Mouse (Mus musculus): Measurements from ENCODE around the gene Nfkb1.

The Nfkb1 gene

DNA sequence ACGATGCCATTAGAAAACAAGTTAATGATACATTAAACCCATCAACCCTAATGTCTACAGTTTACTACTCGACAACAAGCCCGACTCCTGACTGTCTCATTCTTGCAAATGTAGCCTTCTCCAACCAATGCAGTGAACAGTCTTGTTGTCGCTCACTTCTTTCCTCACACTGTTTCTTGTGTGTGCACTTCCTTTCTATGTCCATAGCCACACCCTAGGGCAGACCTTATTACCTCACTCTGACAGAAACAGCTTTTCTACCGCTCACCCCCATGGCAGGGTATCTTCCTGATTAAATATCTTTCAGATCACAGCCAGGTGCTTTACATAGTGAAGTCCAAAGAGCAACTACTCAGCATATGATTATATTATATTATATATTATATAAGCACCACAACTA is 15.9 kb downstream of the Nfkb1 start:
- in situ Hi-C loops (cut with MboI; ENCODE audit: unreplicated experiment in 2 of 2): no loop called here

DNA sequence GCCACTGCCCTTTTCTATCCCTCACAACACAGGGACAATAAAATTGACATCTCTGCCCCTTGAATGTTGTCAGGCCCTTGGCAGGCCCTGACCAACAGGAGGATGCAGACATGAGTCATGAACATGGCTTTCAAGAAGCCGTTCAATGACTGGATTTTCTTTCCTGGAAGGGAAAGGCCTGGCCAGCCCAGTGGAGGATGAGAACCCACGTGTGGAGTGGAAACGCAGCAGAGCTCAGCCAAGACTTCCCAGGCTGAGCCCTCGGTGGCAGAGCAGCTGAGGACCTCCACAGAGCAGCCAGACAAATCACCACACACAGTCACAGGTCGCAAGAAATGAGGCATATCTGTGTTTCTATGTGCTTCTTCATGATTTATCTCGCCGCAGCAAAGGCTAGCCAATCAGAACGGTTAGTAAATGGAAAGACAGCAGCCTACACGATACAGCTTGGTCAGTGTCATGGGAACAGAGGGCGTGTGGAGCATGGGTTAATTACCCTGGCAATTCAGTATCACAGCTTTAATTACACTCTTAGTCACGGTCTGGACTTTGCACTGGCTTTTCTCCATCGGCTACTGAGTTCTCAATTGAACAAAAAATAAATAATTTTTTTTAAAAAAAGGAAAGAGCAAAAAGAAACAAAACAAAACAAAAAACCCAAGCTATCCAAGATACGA is 16.5 kb downstream of the Nfkb1 start:
- in situ Hi-C loops (cut with MboI; ENCODE audit: unreplicated experiment in 2 of 2): no loop called here

DNA sequence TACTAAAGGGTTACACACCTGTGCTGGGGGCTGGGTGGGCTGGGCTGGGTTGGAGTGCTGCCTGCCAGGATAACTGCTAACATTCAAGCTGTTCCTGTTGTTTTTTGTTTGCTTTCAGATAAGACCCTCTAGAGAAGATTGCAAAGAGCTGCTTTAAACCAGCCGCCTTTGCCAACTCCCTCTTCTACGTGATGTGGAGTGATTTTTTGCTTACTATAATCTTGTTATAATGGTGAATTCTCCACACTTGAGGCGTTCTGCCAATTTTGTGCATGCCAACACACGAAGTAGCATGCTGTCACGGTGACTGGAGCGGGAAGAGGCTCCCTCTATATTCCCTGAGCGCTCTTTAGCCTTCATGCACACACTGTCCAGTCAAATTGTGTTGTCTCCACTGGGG is 17.7 kb downstream of the Nfkb1 start:
- in situ Hi-C loops (cut with MboI; ENCODE audit: unreplicated experiment in 2 of 2): no loop called here

DNA sequence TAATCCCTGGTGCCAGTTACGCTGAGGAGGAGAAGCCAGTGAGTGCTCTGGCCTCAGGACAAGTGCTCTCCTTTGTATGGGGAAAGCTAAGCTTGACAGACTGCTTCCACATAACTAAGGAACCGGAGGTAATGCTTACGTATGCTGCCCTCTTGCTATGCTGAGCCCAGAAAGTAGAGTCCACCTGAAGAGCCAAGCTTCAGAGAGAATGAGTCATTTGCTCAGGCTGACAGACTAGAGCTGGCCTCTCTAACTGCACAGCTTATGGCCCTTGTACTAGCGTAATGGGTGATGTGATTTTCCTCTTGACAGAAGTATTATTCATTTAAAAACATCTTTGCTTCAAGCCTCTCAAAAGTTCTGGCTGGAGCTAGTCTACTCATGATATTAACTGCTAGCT is 18.3 kb downstream of the Nfkb1 start:
- in situ Hi-C loops (cut with MboI; ENCODE audit: unreplicated experiment in 2 of 2): no loop called here

DNA sequence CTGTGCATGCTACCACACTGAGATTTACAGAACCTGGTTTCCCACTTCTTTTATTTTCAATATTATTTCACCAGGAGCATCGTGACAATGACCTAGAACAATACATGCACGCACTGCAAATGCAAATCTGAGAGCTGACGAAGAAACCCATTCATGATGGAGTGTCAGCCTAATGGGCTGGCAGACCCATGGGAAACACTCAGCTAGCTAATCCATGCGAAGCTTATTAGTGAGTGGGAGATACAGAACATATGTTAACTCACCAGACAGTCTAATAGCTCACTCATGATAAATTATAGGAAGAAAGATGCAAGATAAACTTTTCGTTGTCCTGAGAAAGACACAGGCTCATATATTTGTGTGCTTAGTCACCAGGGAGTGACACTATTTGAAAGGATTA is 19.2 kb downstream of the Nfkb1 start:
- in situ Hi-C loops (cut with MboI; ENCODE audit: unreplicated experiment in 2 of 2): no loop called here

DNA sequence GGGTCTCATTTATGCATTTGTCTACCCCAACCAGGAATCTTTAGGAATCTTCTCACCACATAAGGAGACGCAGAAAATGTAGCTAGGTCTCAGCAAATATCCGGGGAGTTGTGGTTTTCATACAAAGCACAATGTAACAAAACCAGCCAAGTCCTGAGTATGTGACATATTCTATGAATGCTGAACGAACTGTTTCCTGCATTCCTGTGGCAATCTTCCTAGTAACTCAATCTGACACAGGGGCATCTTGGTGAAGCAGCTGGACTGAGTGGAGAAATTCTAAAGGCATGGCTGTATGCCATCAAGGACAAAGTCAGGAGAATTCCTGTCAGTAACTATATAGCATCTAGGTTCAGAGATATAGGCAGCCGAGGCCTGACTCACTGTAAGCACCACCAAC is 20.5 kb downstream of the Nfkb1 start:
- in situ Hi-C loops (cut with MboI; ENCODE audit: unreplicated experiment in 2 of 2): no loop called here

DNA sequence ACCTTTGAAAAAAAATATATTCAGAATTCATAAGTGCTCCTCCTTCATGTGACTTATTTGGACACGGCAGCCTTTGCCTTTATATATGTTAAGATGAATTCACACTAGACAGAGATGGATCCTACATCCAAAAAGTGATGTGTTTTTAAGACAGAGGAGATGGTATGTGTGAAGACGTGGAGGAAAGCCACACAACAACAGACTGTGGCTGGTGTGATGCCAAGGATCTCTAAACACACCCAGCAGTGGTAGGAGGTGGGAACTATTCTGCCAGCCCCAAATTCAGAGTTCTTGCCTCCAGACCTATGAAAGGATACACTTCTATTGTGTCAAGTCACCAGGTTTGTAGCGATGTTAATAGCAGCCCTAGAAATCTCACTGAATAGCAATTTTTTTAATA is 24.3 kb downstream of the Nfkb1 start:
- in situ Hi-C loops (cut with MboI; ENCODE audit: unreplicated experiment in 2 of 2): no loop called here

DNA sequence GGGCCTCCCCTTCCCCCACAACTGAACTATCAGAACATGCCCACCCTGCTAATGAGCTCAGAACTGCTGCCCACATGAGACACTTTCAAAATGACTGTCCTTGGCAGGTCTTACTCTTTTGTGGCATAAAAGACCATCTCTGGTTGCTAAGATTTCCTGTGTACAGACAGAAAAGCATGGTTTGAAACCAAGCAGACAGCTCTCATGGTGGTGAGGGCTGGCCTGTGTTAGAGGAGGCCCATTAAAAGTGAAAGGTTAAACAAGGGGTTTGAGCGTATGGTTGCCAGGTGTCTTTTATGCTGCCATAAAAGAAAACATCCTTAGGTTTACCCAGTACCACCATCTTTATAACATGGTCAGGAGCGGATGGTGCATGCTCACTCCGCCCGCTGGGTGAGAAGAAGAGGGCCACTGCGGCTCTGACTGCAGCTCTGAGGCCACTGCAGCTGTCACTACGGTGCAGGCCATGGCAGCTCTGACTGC is 25.5 kb downstream of the Nfkb1 start:
- in situ Hi-C loops (cut with MboI; ENCODE audit: unreplicated experiment in 2 of 2): no loop called here

DNA sequence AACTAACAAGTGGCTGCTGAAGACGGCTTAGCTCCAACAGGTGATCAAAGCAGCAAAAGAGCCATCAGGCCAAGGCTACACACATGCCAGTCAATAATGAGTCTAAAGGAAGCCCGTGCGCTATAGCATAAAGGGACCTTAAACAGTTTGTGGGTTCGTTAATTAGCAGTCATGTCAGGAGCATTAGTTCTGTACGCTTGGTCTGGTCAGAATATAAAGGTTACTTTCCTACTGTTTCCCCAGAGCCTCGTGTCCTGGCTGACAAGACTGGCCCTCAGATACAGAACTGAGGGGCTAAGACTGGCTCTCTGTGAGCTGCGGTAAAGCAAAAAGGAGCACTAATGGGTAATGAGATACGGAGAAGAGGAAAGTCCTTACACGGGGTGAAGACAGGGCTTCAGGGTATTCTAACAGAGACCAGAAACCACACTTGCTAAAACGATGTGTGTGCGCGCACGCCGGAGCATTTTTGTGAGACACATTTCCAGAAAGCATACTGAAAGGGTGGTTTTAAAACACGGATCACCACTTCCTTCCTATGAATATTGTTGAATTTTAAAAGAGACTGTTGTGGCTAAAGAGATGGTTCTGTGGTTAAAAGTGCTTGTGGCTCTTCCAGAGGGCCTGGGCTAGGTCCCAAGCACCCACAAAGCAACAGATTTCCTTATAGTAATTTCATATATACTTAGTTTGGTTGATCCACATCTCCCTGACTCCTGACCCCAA is 29.0 kb downstream of the Nfkb1 start:
- in situ Hi-C loops (cut with MboI; ENCODE audit: unreplicated experiment in 2 of 2): no loop called here

DNA sequence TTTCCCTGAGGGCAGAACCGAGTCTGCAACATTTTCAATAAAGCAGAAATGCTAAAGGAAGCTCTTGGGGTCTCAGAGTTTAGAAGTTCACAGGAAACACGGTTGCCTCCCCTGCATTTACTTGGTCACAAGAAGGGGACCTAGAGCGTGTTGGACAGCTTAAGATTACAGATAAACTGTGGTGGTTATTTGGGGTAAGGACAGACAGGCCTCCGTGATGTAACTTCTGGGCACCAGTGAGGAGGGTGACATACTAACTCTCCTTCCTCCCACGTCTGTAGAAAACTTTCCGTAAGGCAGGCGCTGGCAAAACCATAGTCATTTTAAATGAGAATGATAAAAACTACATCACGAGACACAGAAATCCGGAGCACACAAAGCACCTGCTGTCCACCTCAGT is 29.6 kb downstream of the Nfkb1 start:
- in situ Hi-C loops (cut with MboI; ENCODE audit: unreplicated experiment in 2 of 2): no loop called here

DNA sequence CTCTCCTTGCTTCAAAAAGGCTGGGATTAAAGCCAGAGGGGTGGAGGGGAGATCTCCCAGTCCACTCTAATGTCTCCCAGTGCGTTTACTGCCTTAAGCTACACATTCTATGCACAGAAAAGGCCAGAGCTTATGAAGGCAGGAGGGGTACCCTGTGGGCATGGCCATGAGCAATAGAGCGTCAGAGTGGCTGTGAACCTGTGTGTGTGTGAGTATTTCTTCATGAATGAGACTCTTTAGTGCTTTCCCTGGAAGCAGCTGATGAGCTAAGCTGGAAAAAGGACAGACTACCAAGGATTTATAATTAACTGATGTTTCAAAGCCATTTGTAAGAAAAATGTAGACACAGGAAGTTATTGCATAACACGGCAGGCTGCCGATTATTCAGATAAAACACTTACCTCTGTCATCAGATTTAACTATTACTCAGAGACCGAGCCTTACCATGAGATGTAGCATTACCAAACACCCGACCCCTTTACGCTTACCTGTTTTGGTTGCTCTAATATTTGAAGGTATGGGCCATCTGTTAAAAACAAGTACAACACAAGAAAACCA is 32.7 kb downstream of the Nfkb1 start:
- in situ Hi-C loops (cut with MboI; ENCODE audit: unreplicated experiment in 2 of 2): no loop called here

DNA sequence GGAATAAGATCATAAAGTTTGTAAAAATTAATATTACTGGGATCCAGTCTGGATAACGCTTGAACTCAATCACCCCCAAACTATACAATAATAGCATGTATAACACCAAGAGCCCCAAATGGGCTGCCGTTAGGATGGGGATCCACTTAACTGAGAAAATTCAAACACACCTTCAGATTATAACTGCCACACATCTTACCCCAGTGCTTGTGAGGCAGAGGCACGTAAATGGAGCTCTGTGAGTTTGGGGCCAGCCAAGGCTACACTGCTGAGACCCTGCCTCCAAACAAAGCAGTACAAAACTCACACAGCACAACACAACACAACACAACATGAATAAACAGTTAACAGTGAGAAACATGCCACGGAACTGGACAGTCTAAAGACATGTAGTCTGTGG is 35.2 kb downstream of the Nfkb1 start:
- in situ Hi-C loops (cut with MboI; ENCODE audit: unreplicated experiment in 2 of 2): no loop called here

DNA sequence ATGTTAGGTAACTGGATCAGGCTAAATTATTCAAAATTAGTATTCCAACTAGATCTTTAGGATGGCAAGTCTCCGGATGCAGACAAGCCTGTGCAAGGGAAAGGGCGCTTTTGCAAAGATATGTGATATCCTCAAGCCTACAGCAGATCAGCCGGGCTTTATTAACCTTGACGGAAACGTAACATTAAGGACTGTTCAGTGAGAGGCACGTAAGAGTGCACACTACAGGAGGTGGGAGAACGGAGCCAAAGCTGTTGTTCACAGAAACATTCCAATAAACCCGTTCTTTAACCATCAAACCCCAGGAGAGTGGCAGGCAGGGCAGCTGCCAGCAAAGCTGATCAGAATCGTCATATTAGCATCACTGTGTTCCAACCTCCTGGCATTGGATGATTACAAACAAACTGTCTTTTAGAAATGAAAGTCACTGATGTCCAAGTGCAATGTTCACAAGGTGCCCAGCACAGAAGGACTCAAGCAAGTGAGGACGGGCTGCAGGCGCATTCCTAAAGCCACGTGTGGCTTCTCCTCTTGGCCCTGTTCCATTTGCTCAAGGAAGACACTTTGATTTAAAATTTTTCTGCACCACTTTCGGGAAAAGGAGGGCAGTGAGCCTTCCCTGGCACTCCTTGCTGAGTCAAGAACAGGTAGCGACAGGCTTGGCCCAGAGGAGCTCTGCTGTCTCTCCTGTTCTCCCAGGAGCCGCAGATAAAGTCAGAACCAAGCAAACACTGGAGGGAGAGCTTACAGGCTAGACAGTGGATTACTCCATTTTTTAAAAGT is 40.4 kb downstream of the Nfkb1 start:
- in situ Hi-C loops (cut with MboI; ENCODE audit: unreplicated experiment in 2 of 2): no loop called here

DNA sequence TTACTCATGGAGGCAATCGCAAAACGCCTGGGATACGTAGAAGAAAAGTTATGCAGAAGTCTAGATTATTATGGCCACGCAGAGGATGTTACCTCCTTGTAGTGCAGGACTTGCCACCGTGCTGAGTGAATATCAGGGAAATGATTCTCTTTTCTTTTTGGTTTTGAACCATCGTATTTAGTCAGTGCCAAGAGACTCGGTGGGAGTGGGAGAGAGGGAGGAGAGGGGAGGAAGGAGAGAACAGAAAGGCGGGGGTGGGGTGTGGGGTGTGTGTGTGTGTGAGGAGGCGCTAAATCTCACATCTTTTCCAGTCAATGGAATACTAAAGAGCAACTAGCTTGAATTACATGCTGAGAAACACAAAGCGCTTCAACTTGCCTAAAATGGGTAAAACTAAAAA is 41.5 kb downstream of the Nfkb1 start:
- in situ Hi-C loops (cut with MboI; ENCODE audit: unreplicated experiment in 2 of 2): no loop called here

DNA sequence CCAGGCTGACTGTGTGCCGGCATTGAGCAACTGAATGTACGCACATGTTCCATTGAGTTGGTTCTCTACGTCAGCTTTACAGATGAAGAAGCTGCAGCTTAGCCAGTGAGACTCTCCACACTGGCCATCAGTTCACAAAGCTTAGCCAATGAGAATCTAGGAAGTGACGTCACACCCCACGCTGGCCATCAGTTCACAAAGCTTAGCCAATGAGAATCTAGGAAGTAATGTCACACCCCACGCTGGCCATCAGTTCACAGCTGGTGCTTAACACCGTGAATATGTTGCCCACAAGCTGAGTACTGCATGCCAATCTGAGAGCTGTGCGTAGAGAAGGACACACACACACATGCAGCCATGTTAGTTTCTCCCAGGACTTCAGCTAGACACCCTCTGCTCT is 42.8 kb downstream of the Nfkb1 start:
- in situ Hi-C loops (cut with MboI; ENCODE audit: unreplicated experiment in 2 of 2): no loop called here

DNA sequence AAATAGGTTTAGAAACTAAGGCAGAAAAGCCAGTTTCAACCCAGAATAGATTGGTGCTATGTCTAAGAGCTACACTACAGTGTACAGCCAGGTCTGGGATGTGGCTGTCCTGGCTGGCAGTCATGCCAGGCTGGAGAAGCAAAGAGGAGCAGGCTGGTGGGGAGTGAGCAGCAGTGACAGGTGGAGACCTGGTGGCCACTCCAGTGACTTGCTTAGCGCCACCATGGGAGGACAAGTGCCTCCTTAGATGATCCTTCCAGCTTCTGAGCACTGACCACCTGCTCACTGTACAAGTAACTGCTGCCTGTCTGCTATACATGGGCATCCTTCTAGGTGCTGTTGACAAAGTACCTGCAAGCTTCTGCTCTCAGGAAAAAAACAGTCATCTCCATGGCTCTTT is 44.7 kb downstream of the Nfkb1 start:
- in situ Hi-C loops (cut with MboI; ENCODE audit: unreplicated experiment in 2 of 2): no loop called here

DNA sequence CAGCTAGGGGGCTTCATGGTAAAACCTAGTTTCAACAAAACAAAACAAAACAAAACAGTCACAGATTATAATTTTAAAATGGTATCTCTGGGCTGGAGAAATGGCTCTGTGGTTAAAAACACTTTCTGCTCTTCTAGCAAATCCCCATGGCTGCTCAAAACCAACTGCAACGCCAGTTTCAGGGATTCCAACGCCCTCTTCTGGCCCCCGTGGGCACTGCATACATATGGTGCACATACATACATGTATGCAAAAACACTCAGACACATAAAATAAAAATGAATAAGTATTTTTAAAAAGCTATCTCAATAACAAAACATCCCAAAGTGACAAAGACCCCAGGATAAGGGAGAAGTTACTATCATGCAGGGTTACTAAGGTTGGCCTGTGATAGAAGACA is 46.4 kb downstream of the Nfkb1 start:
- in situ Hi-C loops (cut with MboI; ENCODE audit: unreplicated experiment in 2 of 2): no loop called here

DNA sequence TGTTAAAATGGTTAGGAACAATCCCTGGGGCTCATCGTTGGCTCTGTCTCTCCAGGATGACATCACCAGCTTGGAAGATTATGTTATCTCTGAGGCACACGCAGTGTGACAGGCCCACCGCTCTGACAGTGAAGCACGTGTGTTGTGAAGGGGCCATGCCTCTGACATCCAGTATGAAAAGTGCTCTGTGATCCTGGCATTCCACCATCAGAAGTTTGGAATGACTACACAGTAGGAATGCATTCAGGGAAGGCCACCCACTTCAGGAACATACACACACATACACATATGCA is 49.8 kb downstream of the Nfkb1 start:
- in situ Hi-C loops (cut with MboI; ENCODE audit: unreplicated experiment in 2 of 2): no loop called here

DNA sequence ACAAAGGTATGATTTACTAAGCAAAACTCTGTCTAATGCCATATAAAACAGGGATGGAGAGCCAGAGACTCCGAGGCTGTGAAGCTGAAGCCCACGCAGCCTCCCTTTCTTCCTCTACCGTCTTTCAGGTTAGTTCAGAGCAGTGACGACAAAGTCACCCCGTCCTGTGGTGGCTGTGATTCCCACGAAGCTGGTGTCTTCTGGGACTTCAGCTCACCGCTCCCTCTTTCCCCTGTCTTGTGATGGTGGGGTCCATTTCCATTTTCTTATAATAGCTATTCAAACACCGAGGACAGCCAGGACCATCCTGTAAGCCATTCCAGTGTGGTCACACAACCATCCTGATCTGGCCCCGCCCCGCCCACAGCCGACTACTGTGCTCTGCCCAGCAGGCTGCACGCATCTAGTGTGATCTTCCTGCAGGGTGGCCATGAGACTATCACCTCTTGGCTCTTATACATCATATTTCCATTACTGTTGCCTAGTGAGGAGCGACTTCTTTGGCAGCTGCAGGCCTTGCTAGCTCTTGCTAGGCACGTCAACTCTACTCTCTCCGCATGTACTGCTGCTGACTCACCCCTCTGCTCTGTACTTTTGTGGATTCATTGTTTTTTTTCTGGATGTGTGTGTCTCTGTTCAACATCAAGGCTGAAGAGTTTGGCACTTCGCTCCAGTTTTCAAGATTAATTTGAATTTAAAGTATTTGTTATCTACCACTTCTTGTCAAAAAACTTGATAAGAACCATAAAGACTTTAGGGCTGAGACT is 50.3 kb downstream of the Nfkb1 start:
- in situ Hi-C loops (cut with MboI; ENCODE audit: unreplicated experiment in 2 of 2): no loop called here

DNA sequence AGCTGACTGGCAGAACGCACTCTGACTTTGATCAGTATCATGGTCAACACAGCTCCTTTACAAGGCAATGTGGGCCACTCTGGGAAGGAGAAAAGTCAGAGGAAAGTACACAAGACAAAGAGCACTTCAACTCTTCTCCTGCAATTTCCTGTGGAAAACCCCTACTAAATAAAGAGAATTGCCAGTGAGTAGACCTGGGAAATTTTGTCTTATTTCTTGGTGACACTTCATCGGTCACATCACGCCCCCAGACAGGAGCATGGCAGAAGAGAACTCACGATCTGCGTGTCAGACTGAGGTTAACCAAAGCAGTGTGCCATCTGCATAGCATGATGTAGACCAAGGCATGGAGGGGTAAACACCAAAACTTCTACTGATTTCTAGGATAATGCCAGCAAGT is 51.1 kb downstream of the Nfkb1 start:
- in situ Hi-C loops (cut with MboI; ENCODE audit: unreplicated experiment in 2 of 2): no loop called here

DNA sequence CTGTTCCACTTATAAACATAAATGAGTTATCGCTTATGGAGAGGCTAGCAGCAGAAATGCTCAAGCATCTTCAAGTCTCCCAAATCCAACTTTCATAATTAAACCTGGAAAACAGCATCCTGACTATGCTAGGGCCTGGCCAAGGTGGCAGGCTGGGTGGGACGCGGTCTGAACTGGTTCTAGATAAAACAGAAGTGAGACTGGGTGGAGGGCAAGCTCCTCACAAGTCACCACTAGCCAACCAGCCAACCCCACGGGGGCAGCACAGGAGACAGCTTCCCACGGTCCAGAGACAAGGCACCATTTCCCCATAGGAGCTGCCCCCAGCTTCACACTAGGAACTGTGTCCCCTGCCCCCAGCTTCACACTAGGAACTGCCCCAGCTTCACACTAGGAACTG is 53.8 kb downstream of the Nfkb1 start:
- in situ Hi-C loops (cut with MboI; ENCODE audit: unreplicated experiment in 2 of 2): no loop called here

Measured in v-Abl transformed pro-B cells (cell line).